Mouse (Mus musculus) embryonic facial prominence, embryonic 14.5 days (tissue): ENCODE measurements around the gene 1700069L16Rik. TPM values are rescaled to one million over a fixed set of nuclear protein-coding genes. Genes with fewer than 3 reads are reported as not detected.

Experiments
- ATAC-seq: fragments of 200-750 bp; cut with Nextera tagmentation; 2 replicates; pipeline ENCODE4 v1.8.0; 2017; ENCODE audit warnings: low read depth, moderate number of reproducible peaks, moderate TSS enrichment
- DNase-seq: peaks from one replicate; pipeline ENCODE4 v3.0.0-alpha.2; 2015; ENCODE audit warnings: low spot score
- H3K27ac ChIP-seq: fragments of 300-500 bp; sonication (generic); replicated peaks from 2 replicates; pipeline ENCODE4 v1.5.1; 2014; ENCODE audit warnings: low read depth, mild to moderate bottlenecking, low read length, moderate library complexity
- H3K27me3 ChIP-seq: fragments of 300-500 bp; sonication (generic); replicated peaks from 2 replicates; pipeline ENCODE4 v1.6.1; 2014; ENCODE audit warnings: low read length; ENCODE audit not compliant: control insufficient read depth, insufficient read depth
- H3K36me3 ChIP-seq: fragments of 300-500 bp; sonication (generic); 2 replicates; pipeline ENCODE4 v1.6.1; 2014; ENCODE audit warnings: low read length, mixed read lengths; ENCODE audit not compliant: control insufficient read depth, insufficient read depth
- H3K4me1 ChIP-seq: fragments of 300-500 bp; sonication (generic); 2 replicates; pipeline ENCODE4 v1.6.1; 2014; ENCODE audit warnings: antibody characterized with exemption, low read length; ENCODE audit not compliant: control insufficient read depth, insufficient read depth
- H3K4me2 ChIP-seq: fragments of 300-500 bp; sonication (generic); 2 replicates; pipeline ENCODE4 v1.6.1; 2014; ENCODE audit warnings: low read depth, mild to moderate bottlenecking, low read length, moderate library complexity, mixed read lengths
- H3K4me3 ChIP-seq: fragments of 300-500 bp; sonication (generic); 2 replicates; pipeline ENCODE4 v1.5.1; 2014; ENCODE audit warnings: low read depth, mild to moderate bottlenecking, low read length
- H3K9ac ChIP-seq: fragments of 300-500 bp; sonication (generic); 2 replicates; pipeline ENCODE4 v1.6.1; 2014; ENCODE audit warnings: low read depth, mild to moderate bottlenecking, low read length, moderate library complexity, mixed read lengths
- H3K9me3 ChIP-seq: fragments of 300-500 bp; sonication (generic); 2 replicates; pipeline ENCODE4 v1.6.1; 2016; ENCODE audit warnings: low read length; ENCODE audit not compliant: control insufficient read depth
- WGBS: fragments of 180-500 bp; shearing (Covaris S2); extraction: QIAGEN DNeasy Blood & Tissue Kit; methylation state at CpG from one replicate; pipeline ENCODE4 v1.1.7; 2014; 5-methylcytosine and 5-hydroxymethylcytosine counted together
- polyA plus RNA-seq: library from polyadenylated mRNA; unstranded; fragments of >200 nt; fragmentation: Nextera tagmentation; extraction: Ambion mirVana; gene quantifications from 2 replicates; pipeline ENCODE4 v1.2.1, GENCODE M21; 2014

Gene 1700069L16Rik
- polyA plus RNA-seq, 1 experiment from 2014 or later, result not detected

DNA sequence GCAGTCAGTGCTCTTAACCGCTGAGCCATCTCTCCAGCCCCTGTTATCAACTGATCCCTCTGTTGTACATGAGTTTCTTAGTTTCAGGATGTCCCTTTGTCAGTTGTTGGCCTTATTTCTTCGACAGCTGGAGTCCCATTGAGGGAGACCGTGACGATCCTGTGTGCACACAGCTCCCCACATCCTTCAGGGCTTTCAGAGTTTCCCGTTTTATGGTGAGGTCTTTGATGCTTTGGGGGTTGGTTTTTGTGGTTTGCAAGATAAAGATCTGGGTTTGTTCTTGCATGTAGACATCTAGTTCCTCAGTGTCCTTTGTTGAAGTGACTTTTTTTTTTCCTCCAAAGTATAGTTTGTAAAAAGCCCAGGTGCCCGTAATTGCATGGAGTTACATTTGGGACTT is 54.0 kb downstream of the 1700069L16Rik start:
- Histone ChIP-seq H3K9ac (no peak overlapping the region), H3K4me3 (no peak overlapping the region), H3K4me1 (no peaks in the 10 kb centered on the region), H3K36me3 (no peaks in the 10 kb centered on the region), H3K9me3 (0 out of 2 replicates have a peak, but pooled peaks cover 5% of the 10 kb centered on the region), H3K27ac (no peak overlapping the region), H3K4me2 (no peak overlapping the region), H3K27me3 (no peaks in the 10 kb centered on the region)
- DNase-seq (no peak), ATAC-seq (no peak)
- WGBS, result 70% methylated on average over 6 of the region's 6 CpGs

DNA sequence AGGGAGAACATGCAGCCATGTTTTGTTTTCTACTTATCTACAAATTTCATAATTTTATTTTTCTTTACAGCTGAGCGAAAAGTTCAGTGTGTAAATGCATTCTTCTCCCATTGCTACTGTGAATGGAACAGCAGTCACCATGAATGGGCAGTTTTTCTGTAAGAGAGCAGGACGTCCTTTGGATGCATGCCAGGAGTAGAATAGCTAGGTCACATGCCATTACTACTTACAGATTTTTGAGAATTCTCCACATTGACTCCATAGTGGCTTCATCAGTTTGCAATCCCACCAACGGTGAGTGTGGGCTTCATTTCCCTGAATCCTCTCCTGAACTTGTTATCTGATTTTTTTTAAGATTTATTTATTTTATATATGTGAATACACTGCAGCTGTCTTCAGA is 54.5 kb downstream of the 1700069L16Rik start:
- no peaks in the 10 kb centered on the region for H3K4me1 ChIP-seq
- no peaks in the 10 kb centered on the region for H3K36me3 ChIP-seq
- ATAC-seq (no peak), DNase-seq (no peak)
- H3K9ac ChIP-seq, result no peak overlapping the region
- 0 out of 2 replicates have a peak, but pooled peaks cover 5% of the 10 kb centered on the region for H3K9me3 ChIP-seq
- H3K4me2 ChIP-seq, result no peak overlapping the region
- H3K27ac ChIP-seq, result no peak overlapping the region
- H3K4me3 ChIP-seq, result no peak overlapping the region
- H3K27me3 ChIP-seq, result no peaks in the 10 kb centered on the region
- WGBS, result 61% methylated on average over 3 of the region's 3 CpGs

DNA sequence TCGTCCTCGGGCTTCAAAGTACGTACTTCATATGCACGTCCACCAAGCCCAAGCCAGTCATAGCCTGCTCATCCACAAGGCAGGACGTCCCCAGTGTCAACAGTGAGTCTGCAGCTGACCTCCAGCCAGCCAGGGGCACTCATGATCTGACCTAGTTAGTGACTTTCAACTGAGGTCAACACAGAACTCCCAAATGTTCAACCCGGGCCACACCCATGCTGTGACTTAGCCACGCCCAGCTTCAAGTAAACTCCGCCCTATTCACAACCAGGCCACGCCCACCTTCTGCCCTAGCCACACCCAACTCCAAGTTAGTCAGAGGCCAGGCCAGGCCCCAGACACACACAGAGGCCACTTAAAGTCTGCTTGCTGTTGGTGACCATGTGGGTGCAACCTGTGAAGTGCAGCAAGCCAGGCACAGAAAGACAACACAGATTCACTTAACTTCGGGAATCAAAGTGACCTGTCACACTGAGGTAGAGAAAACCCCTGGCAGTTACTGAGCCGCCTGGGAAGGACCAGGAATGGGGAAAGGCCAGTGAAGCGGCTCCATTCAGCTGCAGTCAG is 59.9 kb downstream of the 1700069L16Rik start:
- H3K36me3 ChIP-seq, result no peaks in the 10 kb centered on the region
- no peak overlapping the region for H3K4me2 ChIP-seq
- H3K9me3 ChIP-seq, result peaks cover 11% of the 10 kb centered on the region; the same call in 1 of the 2 replicates
- H3K4me1 ChIP-seq, result no peaks in the 10 kb centered on the region
- no peak for DNase-seq
- no peaks in the 10 kb centered on the region for H3K27me3 ChIP-seq
- H3K27ac ChIP-seq, result no peak overlapping the region
- ATAC-seq, result no peak
- H3K9ac ChIP-seq, result no peak overlapping the region
- H3K4me3 ChIP-seq, result no peak overlapping the region
- 72% methylated on average over 12 of the region's 12 CpGs for WGBS

DNA sequence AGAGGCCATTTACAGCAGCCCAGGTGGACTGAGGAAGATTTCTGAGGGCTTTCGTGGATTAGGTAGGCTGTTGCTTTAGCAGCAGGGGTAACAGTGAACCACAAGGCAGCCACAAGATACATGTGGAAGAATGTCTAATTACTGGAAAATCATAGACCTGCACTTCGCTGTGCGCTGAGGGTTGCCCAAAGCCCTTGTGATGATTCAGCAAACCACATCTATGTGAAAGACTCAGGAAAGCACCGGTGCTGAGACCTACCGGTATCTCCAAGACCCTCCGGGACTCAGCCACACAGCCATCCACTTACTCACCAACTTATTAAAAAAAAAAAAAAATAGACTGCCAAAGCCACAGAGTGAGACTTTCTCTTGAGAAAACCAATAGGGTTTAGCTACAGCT is 60.4 kb downstream of the 1700069L16Rik start:
- ATAC-seq (no peak), DNase-seq (no peak)
- 73% methylated on average over 6 of the region's 6 CpGs for WGBS
- Histone ChIP-seq H3K9me3 (peaks cover 12% of the 10 kb centered on the region; the same call in 1 of the 2 replicates), H3K27ac (no peak overlapping the region), H3K4me3 (no peak overlapping the region), H3K36me3 (no peaks in the 10 kb centered on the region), H3K4me2 (no peak overlapping the region), H3K27me3 (no peaks in the 10 kb centered on the region), H3K9ac (no peak overlapping the region), H3K4me1 (no peaks in the 10 kb centered on the region)

DNA sequence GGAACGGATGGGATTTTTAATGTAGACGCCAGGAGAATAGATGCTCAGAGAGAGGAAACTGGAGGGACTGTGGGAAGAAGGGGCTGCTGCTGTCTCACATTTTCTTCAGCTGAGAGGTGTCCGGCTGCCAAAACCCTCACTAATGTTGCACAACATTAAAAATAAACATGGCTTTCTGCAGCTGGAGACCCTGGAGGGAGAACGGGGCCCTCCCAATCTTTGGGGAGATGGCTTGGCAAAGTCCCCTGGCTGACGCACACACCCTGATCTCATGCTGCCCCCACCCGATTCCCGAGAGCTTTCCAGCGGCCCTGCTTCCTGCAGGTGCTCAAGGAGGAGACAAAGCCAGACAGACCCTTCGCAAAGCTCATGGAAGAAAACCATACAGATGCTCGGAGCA is 63.7 kb downstream of the 1700069L16Rik start:
- H3K27me3 ChIP-seq, result no peaks in the 10 kb centered on the region
- H3K4me2 ChIP-seq, result no peak overlapping the region
- no peak overlapping the region for H3K4me3 ChIP-seq
- 49% methylated on average over 8 of the region's 10 CpGs for WGBS
- no peak overlapping the region for H3K27ac ChIP-seq
- DNase-seq, result peak; percentile 76
- ATAC-seq, result peak; percentile 41; the same call in 1 of the 2 replicates
- H3K9ac ChIP-seq, result no peak overlapping the region
- H3K4me1 ChIP-seq, result no peaks in the 10 kb centered on the region
- H3K36me3 ChIP-seq, result no peaks in the 10 kb centered on the region
- peaks cover 7% of the 10 kb centered on the region; the same call in 1 of the 2 replicates for H3K9me3 ChIP-seq

DNA sequence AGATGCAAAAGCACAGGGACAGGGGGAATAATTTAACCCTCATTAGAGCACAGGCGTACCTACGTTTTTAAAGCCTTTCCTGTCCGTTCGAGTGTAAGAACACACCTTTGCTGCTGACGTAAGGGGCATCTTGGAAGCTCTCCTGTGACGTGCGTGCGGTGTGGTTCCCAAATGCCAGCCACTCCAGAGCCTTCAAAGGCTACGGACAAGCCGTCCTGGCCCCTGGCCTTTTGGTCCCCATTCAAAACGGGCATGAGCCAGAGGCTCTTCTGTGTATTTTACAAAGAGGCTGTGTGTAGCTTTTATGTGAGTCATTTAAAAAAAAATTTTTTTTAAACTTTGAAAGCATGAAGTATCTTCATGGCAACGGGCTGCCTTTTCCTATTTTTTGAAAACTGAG is 69.8 kb downstream of the 1700069L16Rik start:
- H3K27me3 ChIP-seq, result 0 out of 2 replicates have a peak, but pooled peaks cover 7% of the 10 kb centered on the region
- no peak overlapping the region for H3K9ac ChIP-seq
- no peak overlapping the region for H3K4me3 ChIP-seq
- H3K27ac ChIP-seq, result no peak overlapping the region
- H3K4me2 ChIP-seq, result no peak overlapping the region
- peaks cover 4% of the 10 kb centered on the region; the same call in 1 of the 2 replicates for H3K4me1 ChIP-seq
- ATAC-seq (no peak), DNase-seq (no peak)
- 71% methylated on average over 12 of the region's 12 CpGs for WGBS
- no peaks in the 10 kb centered on the region for H3K36me3 ChIP-seq
- 0 out of 2 replicates have a peak, but pooled peaks cover 2% of the 10 kb centered on the region for H3K9me3 ChIP-seq

DNA sequence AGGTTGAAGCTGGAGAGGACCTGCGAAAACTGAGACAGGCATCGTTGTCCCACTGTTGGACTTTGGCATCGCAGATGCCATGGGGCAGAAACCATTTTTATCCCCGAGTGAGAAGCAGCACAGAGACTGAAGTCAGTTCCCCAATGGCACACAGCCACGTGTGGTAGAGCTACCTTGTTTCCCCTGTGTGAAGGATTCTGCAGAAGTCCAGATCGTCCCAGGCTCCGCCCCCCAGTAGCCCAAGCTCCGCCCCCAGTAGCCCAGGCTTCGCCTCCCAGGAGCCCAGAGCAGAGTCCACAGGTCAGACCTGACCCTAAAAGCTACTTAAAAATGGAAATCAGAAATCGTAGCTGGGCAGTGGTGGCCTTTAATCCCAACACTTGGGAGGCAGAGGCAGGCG is 70.4 kb downstream of the 1700069L16Rik start:
- 78% methylated on average over 11 of the region's 11 CpGs for WGBS
- Histone ChIP-seq H3K36me3 (no peaks in the 10 kb centered on the region), H3K9me3 (no peaks in the 10 kb centered on the region), H3K4me2 (no peak overlapping the region), H3K4me3 (no peak overlapping the region), H3K27ac (no peak overlapping the region), H3K9ac (no peak overlapping the region), H3K27me3 (0 out of 2 replicates have a peak, but pooled peaks cover 7% of the 10 kb centered on the region), H3K4me1 (peaks cover 4% of the 10 kb centered on the region; the same call in 1 of the 2 replicates)
- DNase-seq (no peak), ATAC-seq (no peak)

DNA sequence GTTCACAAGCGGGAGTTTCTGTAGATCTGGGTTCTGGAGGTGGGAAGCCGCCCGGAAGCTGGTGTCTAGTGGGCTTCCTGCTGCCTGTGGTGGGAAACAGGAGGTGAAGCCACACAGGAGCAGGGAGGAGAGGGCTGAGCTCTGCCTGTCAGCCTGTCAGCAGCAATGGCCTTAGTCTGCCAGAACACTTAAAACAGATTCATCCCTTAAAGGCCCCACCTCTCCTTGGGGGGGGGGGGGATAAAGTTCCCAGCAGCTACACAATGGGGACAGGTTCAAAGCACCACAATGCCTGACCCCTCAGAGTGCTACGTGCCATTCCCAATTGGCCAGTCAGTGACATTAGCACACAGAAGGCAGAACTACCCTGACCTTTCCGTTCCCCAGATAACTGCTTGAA is 72.4 kb downstream of the 1700069L16Rik start:
- H3K9me3 ChIP-seq, result no peaks in the 10 kb centered on the region
- H3K4me1 ChIP-seq, result peaks cover 4% of the 10 kb centered on the region; the same call in 1 of the 2 replicates
- DNase-seq (no peak), ATAC-seq (no peak)
- H3K27me3 ChIP-seq, result 0 out of 2 replicates have a peak, but pooled peaks cover 7% of the 10 kb centered on the region
- H3K9ac ChIP-seq, result no peak overlapping the region
- no peaks in the 10 kb centered on the region for H3K36me3 ChIP-seq
- H3K27ac ChIP-seq, result no peak overlapping the region
- H3K4me3 ChIP-seq, result no peak overlapping the region
- WGBS, result 27% methylated on average over 5 of the region's 5 CpGs
- H3K4me2 ChIP-seq, result no peak overlapping the region
